Mouse (Mus musculus) MEL-GATA-1-ER (cell line): ENCODE data around the gene Dst.

Experiments used
- DNase-seq: peaks from one replicate; pipeline ENCODE4 v3.0.0-alpha.2; 2012; ENCODE audit warnings: low read depth; ENCODE audit errors: extremely low read depth

The Dst gene

DNA sequence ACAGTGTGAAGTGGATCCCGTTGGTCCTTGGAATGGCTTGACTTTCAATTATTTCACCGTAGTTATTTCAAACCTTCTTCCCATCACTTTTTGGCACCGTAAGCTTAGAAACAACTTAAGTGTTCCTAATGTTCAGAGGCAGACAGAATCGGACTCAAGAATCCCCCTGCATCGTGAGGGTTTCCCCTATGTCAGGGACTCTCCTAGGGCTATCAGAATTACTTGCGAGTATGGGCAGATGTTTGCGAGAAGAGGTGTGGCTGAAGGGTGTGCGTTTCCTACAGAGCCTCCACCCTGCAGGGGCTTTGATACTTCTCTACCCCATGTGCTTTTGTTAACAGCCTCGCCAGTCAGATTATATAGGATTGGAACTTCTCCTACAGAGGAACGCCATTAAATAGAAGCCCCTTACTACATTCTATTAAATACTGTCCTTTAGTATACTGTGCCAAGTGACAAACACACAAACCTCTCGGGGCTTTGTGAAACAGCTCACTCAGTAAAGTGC lies 312.1 kb downstream of the Dst start:
- no peak for DNase-seq

DNA sequence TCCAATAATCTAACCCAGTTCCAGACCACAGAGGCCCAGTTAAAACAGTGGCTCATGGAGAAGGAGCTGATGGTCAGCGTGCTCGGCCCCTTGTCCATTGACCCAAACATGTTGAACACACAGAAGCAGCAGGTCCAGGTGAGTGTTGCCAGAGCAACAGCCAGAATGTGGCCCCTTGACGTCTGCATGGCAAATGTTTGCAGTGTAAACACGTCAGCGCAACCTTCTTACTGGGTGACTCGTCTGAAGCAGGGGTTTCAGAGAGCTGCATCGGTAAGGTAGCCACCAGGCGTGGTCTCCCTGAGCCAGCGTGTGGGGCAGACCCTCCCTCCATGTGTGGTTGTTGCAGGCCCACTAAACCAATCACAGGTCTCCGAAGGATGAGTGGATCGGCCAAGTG lies 315.8 kb downstream of the Dst start:
- no peak for DNase-seq

DNA sequence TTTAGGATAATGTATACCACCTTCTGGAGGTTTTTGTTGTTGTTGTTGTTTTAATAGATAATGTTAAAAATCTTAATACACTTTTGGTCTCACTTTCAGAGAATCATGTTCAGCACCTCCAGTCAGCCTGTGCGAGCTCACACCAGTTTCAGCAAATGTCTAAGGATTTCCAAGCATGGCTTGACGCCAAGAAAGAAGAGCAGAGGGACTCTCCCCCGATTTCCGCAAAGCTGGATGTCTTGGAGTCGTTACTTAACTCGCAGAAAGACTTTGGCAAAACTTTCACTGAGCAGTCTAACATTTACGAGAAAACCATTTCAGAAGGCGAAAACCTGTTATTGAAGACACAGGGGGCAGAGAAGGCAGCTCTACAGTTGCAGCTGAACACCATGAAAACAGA lies 319.7 kb downstream of the Dst start:
- DNase-seq, result no peak

DNA sequence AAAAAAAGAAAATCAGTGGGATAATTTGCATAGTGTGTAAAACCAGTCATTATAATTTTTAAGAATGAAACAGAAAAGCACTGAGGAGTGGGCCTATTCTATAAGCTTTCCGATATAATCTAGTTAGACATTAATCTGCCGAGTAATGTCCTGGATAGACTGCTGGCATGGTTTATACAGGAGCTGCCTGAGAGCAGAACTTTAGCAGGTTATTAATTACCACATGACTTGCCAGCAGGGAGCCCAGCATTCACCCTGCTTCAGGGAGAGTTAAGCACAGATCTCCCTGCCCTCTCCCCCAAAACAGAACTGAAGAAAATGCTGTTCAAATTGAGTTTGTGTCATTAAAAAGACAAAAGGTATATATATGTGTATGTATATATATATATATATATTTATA lies 323.0 kb downstream of the Dst start:
- no peak for DNase-seq

DNA sequence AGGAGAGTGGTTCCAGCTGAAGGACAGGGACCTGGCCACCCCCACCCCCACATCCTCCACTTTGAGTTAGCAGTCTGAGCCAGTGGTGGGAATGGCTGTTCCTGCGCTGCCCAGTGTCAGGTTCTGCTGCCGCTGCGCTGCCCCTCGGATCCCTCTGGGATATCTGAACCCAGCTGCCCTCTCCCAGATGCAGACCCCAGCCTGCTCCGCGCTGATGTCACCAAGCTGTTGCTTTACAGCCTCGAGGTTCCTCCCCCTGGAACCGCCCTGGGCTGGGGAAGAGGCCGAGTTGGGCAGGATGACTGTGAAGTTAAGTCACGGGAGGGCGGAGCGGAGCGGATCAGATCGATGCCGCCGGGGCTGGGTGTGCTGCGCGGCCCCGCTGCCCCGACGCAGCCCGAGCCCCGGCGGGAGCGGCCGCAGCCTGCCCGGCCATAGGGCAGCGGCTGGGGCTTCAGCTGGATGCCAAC lies 328.3 kb downstream of the Dst start:
- no peak for DNase-seq

DNA sequence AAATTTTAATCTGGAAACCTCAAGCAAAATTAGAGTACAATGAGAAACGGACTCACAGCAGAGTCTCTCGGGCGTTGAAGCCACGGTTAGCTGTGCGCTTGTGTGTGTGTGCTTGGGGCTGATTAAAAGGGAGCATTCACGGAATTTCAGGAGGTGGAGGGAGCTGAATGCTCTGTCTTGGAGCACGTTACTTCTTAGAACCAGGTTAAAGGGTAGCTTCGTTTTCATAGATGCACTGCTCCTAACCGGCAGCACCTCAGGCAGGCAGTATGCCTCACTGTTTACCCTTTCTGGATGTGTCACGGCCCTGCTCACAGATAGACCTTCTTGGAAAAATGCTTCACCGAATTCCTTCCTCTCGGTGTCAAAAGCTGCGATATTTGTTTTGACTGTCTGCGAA lies 329.2 kb downstream of the Dst start:
- no peak for DNase-seq

DNA sequence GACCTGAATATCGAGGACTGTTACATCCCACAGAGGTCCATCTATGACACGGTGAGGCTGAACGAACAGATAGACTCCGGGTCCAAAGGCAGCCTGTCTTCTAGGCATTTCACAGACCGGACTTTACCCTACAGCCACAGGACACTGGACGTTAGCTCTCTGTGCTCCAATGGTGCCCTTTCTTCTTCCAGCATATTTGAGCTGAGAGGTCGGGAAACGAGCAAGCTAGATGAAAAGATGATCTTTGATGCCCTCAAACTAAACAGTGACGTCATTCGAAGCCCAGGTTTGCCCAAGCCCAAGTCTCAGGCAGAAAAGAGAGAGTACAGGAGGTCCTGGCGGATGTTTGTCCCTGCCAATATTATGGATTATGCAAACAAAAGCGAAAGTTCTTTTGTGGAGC lies 329.7 kb downstream of the Dst start:
- no peak for DNase-seq

DNA sequence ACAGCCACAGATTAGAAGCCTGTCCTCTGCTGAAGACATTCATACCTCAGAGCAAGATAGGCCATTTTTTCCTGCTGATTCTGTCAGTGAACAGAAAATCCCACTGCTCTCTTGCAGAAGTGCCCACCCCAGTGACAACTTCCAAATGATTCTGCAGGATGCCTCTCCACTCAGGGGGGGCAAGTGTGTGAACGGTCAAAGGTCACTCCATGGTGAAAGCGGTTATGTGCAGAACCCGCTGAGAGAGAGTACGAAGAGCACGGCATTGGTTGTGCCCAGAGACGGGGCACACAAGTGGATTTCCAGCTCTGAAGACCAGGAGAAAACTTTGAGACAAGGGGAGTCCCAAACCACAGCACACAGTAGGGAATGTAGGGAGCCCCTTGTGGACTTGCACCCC lies 330.2 kb downstream of the Dst start:
- no peak for DNase-seq

DNA sequence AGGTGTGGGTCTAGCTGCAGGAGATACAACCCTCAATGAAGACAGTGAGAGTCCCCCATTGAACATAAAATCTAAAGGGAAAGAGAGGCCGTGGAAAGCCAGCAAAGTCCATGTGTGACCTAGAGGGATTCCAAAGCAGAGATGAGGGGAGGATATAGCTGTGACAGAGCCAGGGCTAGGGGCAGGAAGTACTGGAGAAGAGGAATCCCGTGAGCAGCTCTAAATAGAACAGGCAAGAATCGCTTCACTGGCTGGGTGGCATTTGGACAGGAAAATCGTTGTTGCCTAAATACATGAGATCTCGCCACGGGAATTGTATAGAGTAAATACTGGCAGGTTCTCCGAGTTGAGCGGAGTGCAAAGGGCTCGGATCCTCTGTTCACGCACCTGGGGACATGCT lies 336.7 kb downstream of the Dst start:
- no peak for DNase-seq

DNA sequence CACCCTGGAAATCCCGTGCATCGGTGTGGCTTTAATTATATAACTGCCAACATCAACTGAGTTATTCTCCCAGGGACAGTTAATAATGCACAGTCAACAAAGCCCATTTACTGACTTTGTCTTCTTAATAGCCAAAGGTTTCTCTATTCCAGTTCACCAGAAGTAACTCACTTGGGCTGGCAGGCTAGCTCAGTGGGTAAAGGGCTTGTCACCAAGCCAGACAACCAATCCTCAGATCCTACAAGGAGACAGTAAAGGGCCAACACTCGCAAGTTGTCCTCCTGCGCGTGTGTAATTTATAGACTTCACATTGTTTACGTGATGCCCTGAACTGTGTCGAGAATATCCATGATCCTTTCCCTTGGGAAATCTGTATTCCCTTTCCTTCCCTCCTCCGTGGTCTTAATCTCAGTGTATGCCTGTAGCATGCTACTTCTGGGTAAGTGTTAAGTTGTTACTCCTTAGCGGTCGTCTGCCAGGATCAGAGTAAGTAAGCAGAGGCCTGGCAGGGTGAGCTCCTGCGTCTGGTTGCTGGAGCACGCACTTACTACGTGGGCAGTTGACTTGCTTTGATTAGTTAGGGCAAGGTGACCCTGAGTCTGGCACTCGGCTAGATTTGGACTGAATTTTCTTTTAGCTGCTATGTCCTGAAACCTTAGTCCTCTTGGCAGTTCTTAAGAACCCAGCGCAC lies 338.1 kb downstream of the Dst start:
- no peak for DNase-seq

DNA sequence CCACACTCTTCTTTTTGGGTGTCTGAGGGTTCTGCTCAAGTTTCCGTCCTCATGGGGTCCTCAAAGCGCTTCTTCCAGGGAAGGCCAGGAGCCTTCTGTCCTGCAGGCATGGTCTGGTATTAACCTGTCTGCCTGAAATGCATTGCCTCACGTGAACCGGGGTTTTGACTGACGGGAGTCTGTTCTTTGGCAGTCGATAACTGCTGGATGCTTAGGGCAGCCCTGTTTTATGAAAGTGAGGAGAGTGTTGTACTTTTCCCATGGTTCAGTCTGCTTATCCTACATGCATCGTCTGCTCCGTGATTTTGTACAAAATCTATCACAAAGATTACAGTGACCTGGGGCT lies 338.6 kb downstream of the Dst start:
- DNase-seq, result no peak

DNA sequence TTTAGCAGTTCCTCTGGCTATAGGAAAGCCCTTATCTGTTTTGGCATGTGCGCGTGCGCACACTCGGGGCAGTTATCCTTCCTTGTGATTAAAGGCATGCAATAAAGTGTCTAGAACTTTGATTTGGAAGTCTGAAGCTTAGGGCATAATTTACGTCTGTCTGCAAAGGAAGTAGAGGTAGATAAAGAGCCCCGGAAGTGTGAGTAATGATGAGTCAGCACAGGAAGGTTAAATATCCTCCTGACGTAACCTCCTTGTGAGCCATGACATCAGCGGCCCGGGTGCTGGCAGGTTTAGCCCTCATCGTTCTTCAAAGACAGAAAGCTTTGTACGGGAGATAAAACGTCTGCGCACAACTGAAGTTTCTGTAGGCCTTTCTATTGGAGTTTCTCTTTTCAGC lies 343.1 kb downstream of the Dst start:
- DNase-seq, result no peak

DNA sequence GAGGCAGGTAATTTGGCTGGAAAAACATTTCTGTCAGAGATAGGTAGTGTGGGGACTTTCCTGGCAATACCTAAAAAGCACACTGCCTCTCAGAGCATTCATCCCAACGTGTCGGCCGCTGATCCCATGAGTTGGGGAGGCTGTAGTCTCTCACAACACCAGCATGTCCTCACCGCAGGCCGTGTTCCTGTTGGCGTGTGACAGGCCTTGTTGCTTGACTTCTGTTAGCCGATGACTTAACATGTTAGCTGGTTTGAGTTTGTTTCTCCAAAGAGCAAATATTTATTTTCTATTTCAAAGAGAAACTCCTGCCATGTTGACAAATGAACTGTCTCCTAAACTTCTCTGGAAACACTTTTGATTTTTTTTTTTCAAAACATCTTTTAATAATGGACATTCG lies 344.2 kb downstream of the Dst start:
- DNase-seq, result no peak

DNA sequence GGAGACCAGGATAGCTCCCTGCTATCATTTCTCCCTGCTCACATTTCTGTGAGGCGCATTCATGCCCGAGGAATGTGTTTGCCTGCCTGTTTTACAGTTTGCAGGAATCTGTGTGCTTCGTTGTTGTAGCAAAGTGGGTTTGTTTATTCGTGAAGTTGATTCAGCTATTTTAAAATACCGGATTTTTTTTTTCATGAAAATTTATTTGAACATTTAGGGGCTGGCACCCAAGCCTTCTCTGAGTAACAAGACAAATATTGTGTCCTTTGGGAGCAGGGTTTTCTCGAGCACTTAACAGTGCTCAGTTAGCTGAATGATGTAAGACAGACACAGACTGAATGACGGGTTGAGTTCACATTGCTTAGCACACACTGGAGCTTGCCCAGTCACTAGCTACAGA lies 345.9 kb downstream of the Dst start:
- DNase-seq, result no peak

DNA sequence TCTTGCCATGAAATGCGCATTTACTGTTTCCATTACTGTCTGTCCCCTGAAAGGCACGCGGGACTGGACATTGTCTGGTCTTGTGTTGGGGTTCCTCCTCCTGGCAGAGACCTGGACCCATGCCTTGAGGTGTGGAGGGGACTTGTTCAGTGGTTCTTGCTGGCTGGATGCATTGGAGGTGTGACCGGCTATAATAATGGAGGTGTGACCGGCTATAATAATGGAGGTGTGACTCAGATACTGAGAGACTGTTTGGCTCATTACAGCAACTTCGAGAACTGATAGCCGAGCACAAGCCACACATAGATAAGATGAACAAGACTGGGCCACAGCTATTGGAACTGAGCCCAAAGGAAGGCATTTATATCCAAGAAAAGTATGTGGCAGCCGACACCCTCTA lies 351.9 kb downstream of the Dst start:
- no peak for DNase-seq

DNA sequence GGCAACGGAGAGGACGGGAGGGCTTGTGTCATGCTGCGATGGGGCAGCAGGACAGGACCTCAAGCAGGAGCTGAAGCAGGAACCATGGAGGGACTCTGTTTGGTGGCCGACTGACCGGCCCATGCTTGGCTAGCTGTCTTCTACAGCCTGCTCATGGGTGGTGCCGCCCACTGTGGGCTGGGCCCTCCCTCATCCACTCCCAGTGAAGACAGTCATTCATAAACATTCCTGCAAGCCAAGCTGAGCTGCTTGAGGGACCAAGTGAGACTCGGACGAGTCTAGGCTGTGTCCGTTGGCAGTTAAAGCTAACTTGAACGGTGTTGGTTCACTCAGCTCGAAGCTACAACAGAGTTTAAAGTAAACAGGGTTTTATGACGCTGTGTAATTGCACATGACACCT lies 353.0 kb downstream of the Dst start:
- no peak for DNase-seq

DNA sequence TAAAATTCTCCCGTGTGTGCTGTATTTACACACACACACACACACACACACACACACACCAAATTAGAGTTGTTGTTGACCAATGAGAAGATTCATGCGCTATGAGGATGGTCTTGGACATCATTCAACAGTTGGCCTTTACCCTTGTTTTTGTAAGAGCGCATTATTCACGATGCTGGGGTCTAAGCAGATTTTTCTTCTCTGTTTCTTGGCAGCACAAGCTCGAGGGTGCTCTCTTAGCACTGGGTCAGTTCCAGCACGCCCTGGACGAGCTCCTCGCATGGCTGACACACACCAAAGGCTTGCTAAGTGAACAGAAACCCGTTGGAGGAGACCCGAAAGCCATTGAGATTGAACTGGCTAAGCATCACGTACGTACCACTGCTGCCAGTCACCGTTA lies 360.5 kb downstream of the Dst start:
- DNase-seq, result no peak

DNA sequence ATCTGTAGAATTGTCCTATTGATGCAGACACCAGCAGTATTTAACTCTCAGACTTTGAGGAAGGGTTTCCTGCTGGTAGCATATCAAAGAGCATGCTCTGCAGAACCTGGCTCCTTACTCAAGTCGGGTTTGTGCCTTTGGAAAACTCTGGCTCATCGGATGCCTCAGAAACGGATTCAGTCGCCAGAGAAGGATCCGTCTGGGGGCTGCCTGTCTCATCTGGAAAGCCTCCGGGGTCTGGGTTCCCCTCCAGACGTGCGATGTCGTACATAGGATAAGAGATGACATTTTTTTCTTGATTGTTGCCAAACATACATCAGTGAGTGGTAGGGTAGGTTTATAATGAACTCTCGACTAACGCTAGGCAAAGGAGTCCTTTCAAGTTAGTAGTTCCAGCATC lies 361.6 kb downstream of the Dst start:
- DNase-seq, result no peak

DNA sequence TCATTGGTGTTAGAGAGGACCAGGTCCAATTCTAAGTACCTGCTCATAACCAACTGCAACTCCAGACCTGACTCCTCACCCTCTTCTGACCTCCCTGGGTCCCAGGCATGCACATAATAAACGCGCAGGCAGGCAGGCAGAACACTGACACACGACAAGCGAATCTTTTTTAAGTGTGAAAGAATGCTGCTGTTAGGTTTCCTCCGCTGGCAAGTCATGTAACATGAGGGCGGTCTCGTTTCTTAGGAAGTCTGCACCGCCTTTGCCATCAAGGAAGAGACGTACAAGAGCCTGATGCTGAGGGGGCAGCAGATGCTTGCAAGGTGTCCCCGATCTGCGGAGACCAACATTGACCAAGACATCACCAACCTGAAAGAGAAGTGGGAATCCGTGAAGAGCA lies 365.9 kb downstream of the Dst start:
- DNase-seq, result no peak

DNA sequence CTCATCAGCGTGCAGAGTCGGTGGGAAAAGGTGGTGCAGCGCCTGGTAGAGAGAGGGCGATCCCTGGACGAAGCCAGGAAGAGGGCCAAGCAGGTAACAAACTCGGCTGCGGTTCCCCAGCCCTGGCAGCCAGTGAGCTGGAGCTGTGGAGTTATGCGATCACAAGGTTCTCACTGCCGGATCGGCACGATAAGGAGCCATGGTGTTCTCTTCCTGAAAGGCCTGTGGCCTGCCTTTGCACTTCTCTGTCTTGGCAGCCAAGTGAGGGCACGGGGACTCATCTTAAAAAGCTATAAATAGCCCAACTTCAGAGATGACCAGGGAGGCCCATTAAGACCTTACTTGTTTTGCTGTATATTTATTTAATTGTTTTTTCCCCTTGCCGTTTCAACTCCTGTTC lies 367.8 kb downstream of the Dst start:
- DNase-seq, result no peak

DNA sequence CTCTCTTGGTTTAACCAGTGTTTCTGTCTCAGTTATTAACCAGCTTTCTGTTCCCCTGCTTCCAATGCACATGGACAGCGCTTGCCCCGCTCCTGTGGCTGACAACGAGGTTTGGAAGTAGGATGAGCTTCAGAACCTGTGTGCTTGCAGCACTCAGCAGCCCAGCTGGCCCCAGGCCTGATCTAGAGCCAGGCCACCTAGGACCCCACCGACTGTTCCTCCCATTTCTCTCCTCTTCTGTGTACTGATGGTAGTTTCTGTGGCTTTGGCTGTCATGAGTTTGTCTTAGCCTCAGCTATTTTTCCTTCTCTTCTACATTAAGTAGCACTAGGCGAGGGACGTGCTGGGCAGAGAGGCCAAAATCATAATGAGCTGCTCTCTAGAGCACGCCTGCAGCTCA lies 368.7 kb downstream of the Dst start:
- no peak for DNase-seq

DNA sequence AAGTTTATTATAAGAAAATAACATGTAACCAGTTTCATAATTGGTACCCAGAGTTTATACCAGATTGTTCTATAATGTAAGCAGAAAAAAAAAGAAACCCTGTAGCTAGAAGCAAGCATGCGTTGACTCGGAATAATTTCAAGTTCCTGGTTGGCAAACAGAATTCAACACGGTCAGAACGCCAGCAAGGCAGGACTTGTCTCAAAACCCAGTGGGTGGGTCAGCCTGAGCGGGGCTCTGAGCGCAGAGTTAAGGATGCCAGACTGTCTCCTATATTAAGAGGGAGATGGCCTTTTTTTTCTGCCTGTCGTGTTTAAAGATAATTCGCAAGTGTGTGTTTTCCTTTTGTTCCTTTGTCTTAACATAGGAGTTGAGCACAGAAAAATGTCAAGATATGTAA lies 369.2 kb downstream of the Dst start:
- no peak for DNase-seq

DNA sequence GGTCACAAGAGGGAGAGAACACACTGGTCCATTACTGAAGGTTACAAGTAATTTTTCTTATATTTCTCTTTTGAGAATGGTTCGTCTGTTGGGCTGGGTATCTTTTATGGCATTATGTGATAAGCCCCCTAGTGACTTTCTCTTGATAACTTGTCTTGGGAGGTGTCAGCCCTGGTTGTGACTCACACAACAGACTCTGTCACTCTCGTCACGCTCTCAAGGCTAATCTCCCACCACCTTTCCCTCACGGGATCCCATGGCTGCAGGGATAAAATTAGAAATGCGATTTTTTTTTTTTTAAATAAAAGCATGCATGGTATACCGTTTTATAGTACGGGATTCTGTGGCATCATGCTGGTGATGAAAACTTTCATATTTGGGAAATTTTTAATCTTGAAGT lies 375.5 kb downstream of the Dst start:
- no peak for DNase-seq

DNA sequence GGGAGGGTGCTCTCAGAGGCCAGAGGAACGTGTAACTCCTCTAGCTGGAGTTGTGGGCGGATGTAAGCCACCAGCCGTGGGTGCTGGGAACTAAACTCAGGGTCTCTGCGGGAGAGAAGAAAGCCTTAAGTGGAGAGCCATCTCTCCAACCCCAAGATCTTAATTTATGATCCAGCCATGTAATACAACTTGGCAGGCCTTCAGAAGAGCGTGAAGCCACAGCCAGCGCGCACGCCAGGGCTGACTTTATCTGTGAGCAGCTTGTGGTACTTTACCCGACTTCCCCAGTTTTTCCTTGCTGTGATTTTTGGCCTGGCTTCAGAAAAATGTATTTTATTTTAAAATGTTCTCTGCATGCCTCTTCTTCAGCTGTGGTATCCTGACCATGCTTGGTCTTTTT lies 377.0 kb downstream of the Dst start:
- DNase-seq, result no peak
